Mouse (Mus musculus) lung, embryonic 16.5 days (tissue): ENCODE data around the gene Zfp160. TPM values are rescaled to one million over a fixed set of nuclear protein-coding genes. Genes with fewer than 3 reads are reported as not detected.
A peak's percentile ranks its signal among the peaks of the same experiment; 100 is the strongest.
"Not testable (repeated sequence)": the region's sequence is repeated elsewhere in the genome, so short reads cannot be mapped to it uniquely, and the experiment has no call there.

Source experiments
- ATAC-seq: fragments of 200-750 bp; cut with Nextera tagmentation; 2 replicates; pipeline ENCODE4 v1.8.0; 2017; ENCODE audit warnings: low read depth, mild to moderate bottlenecking, moderate library complexity
- H3K27ac ChIP-seq: fragments of 300-500 bp; sonication (generic); 2 replicates; pipeline ENCODE4 v1.5.1; 2014; ENCODE audit warnings: mild to moderate bottlenecking, control low read depth, low read length
- H3K27me3 ChIP-seq: fragments of 300-500 bp; sonication (generic); 2 replicates; pipeline ENCODE4 v1.6.1; 2014; ENCODE audit warnings: low read depth, low read length, mixed read lengths; ENCODE audit not compliant: control insufficient read depth, insufficient read depth
- H3K36me3 ChIP-seq: fragments of 300-500 bp; sonication (generic); 2 replicates; pipeline ENCODE4 v1.6.1; 2014; ENCODE audit warnings: low read length; ENCODE audit not compliant: control insufficient read depth, insufficient read depth
- H3K4me1 ChIP-seq: fragments of 300-500 bp; sonication (generic); replicated peaks from 2 replicates; pipeline ENCODE4 v1.6.1; 2014; ENCODE audit warnings: low read length, mixed read lengths; ENCODE audit not compliant: control insufficient read depth, insufficient read depth
- H3K4me2 ChIP-seq: fragments of 300-500 bp; sonication (generic); 2 replicates; pipeline ENCODE4 v1.6.1; 2014; ENCODE audit warnings: low read depth, low read length, control low read depth
- H3K4me3 ChIP-seq: fragments of 300-500 bp; sonication (generic); 2 replicates; pipeline ENCODE4 v1.5.1; 2014; ENCODE audit warnings: mild to moderate bottlenecking, low read length, control low read depth
- H3K9ac ChIP-seq: fragments of 300-500 bp; sonication (generic); 2 replicates; pipeline ENCODE4 v1.6.1; 2014; ENCODE audit warnings: low read length, control low read depth
- H3K9me3 ChIP-seq: fragments of 300-500 bp; sonication (generic); 2 replicates; pipeline ENCODE4 v1.6.1; 2016; ENCODE audit warnings: low read length; ENCODE audit not compliant: control insufficient read depth
- WGBS: fragments of 180-500 bp; shearing (Covaris S2); extraction: QIAGEN DNeasy Blood & Tissue Kit; methylation state at CpG from one replicate; pipeline ENCODE4 v1.1.7; 2014; 5-methylcytosine and 5-hydroxymethylcytosine counted together
- polyA plus RNA-seq: library from polyadenylated mRNA; unstranded; fragments of >200 nt; fragmentation: Nextera tagmentation; extraction: Ambion mirVana; gene quantifications from 2 replicates; pipeline ENCODE4 v1.2.1, GENCODE M21; 2015

Gene Zfp160
- polyA plus RNA-seq, 1 experiment from 2014 or later = 14.4 TPM

GRCm38 (mm10) chr17:21050901-21051300 lies 42.2 kb downstream of the Zfp160 start:
- H3K27ac ChIP-seq = no peak overlapping the region
- H3K4me2 ChIP-seq = no peak overlapping the region
- 68% methylated on average over 1 of the region's 1 CpGs for WGBS
- no peak for ATAC-seq
- no peaks in the 10 kb centered on the region for H3K9me3 ChIP-seq
- no peaks in the 10 kb centered on the region for H3K36me3 ChIP-seq
- no peaks in the 10 kb centered on the region for H3K27me3 ChIP-seq
- H3K4me3 ChIP-seq = no peak overlapping the region
- no peaks in the 10 kb centered on the region for H3K4me1 ChIP-seq
- H3K9ac ChIP-seq = no peak overlapping the region

- H3K4me2 ChIP-seq, H3K27ac ChIP-seq, H3K4me3 ChIP-seq, H3K4me1 ChIP-seq, H3K9ac ChIP-seq, H3K27me3 ChIP-seq, H3K9me3 ChIP-seq, H3K36me3 ChIP-seq: not testable (repeated sequence)
- no CpG with 5 or more reads among the region's 3 CpGs for WGBS
- ATAC-seq = peak; percentile 74
These were observed 42.6 kb downstream of the Zfp160 start for GRCm38 (mm10) chr17:21051341-21051740.

- ATAC-seq = not testable (repeated sequence)
These were observed 43.2 kb downstream of the Zfp160 start for GRCm38 (mm10) chr17:21051919-21052318.

GRCm38 (mm10) chr17:21053267-21053666 lies 44.6 kb downstream of the Zfp160 start:
- H3K4me1 ChIP-seq = no peaks in the 10 kb centered on the region
- no peaks in the 10 kb centered on the region for H3K27me3 ChIP-seq
- no peak overlapping the region for H3K4me3 ChIP-seq
- no peak overlapping the region for H3K9ac ChIP-seq
- no peaks in the 10 kb centered on the region for H3K36me3 ChIP-seq
- 79% methylated on average over 2 of the region's 2 CpGs for WGBS
- H3K27ac ChIP-seq = no peak overlapping the region
- no peaks in the 10 kb centered on the region for H3K9me3 ChIP-seq
- ATAC-seq = no peak
- H3K4me2 ChIP-seq = no peak overlapping the region

More at GRCm38 (mm10) chr17:21051919-21052318, 43.2 kb downstream of the Zfp160 start:
- WGBS = 69% methylated on average over 3 of the region's 3 CpGs
- not testable (repeated sequence) for H3K27me3 ChIP-seq, H3K4me3 ChIP-seq, H3K9me3 ChIP-seq, H3K4me1 ChIP-seq, H3K9ac ChIP-seq, H3K27ac ChIP-seq, H3K36me3 ChIP-seq, H3K4me2 ChIP-seq

GRCm38 (mm10) chr17:21055111-21055510 lies 46.4 kb downstream of the Zfp160 start:
- H3K4me3 ChIP-seq, ATAC-seq, H3K36me3 ChIP-seq, H3K4me2 ChIP-seq, H3K4me1 ChIP-seq, H3K9ac ChIP-seq, H3K27me3 ChIP-seq, H3K9me3 ChIP-seq, H3K27ac ChIP-seq: not testable (repeated sequence)
- WGBS = 76% methylated on average over 1 of the region's 1 CpGs

GRCm38 (mm10) chr17:21065501-21065900 lies 56.8 kb downstream of the Zfp160 start:
- Histone ChIP-seq H3K4me1 (no peaks in the 10 kb centered on the region), H3K27ac (no peak overlapping the region), H3K27me3 (no peaks in the 10 kb centered on the region), H3K4me3 (no peak overlapping the region), H3K9ac (no peak overlapping the region), H3K36me3 (no peaks in the 10 kb centered on the region), H3K9me3 (no peaks in the 10 kb centered on the region), H3K4me2 (no peak overlapping the region)
- WGBS = 19% methylated on average over 1 of the region's 1 CpGs
- ATAC-seq = no peak

- Histone ChIP-seq H3K4me1 (no peaks in the 10 kb centered on the region), H3K4me3 (no peak overlapping the region), H3K27ac (no peak overlapping the region), H3K27me3 (no peaks in the 10 kb centered on the region), H3K9ac (no peak overlapping the region), H3K36me3 (no peaks in the 10 kb centered on the region), H3K9me3 (no peaks in the 10 kb centered on the region), H3K4me2 (no peak overlapping the region)
- no peak for ATAC-seq
These were observed 58.3 kb downstream of the Zfp160 start for GRCm38 (mm10) chr17:21067036-21067435.

- H3K36me3 ChIP-seq, H3K27me3 ChIP-seq, H3K4me3 ChIP-seq, H3K9me3 ChIP-seq, H3K27ac ChIP-seq, H3K9ac ChIP-seq, H3K4me2 ChIP-seq, H3K4me1 ChIP-seq: not testable (repeated sequence)
- peak; percentile 76 for ATAC-seq
- no CpG with 5 or more reads among the region's 3 CpGs for WGBS
These were observed 60.7 kb downstream of the Zfp160 start for GRCm38 (mm10) chr17:21069443-21069842.

- WGBS = 77% methylated on average over 2 of the region's 2 CpGs
- not testable (repeated sequence) for ATAC-seq
These were observed 62.3 kb downstream of the Zfp160 start for GRCm38 (mm10) chr17:21070971-21071370.

More at GRCm38 (mm10) chr17:21070971-21071370, 62.3 kb downstream of the Zfp160 start:
- H3K36me3 ChIP-seq, H3K27me3 ChIP-seq, H3K4me3 ChIP-seq, H3K9ac ChIP-seq, H3K27ac ChIP-seq, H3K4me2 ChIP-seq, H3K4me1 ChIP-seq, H3K9me3 ChIP-seq: not testable (repeated sequence)
